Mouse (Mus musculus) naive thymus-derived CD4-positive, alpha-beta T cell, adult 5 months (primary cell): ENCODE measurements around the gene Matk. TPM values are rescaled to one million over a fixed set of nuclear protein-coding genes. Genes with fewer than 3 reads are reported as not detected.

Experiments
- polyA plus RNA-seq: library from polyadenylated mRNA; unstranded; fragments of 100-300 nt; shearing (Covaris generic); gene quantifications from one replicate; pipeline ENCODE4 v1.2.1, GENCODE M21; 2017

Gene Matk
- 35.8 TPM for polyA plus RNA-seq

DNA sequence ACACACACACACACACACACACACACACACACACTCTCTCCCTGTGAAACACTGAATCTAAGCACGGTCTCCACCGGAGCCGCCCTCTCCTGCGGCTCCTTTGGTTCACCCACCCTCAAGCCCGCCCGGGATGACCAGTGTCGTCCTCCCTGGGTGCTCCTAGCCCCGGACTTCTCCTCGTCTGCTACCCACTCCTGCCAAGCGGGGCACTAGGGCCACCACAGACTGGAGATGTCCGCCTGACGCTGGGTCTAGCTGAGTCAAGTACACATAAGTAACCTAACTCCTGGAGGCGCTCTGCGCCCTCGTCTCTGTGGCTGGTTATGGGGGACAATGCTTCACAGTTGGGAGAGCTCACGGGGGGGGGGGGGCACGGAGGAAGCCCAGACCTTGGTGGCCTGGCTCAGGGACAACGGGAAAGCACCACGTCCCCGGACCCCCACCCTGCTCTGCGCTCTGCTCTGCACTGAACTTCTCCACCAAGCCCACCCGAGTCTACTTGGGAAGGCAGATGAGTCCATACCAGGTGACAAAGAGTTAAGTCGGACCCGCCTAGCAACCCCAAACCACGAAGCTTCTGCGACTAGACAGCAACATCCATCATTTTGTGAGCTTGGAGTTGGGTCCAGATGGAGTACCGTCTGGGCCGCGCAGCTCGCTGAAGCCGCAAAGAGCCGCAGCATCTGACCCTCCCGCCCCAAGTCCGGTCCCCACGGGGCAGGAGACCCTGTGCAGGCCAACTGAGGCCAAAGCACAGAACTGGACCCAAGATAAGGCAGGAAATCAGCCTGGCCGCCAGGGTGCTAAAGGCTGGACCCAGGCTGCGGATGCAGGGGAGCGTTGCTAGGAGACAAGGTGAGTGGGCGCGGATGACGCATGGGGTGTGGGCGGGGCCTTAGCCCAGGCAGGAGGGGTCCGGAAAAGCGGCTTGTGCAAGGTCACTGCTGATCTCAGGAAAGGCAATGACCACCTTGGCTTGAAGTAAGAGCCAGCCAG, at the start of gene Matk:
Gene Matk (plus strand): TSS at position 512 of the 996 bp plus-strand sequence.

DNA sequence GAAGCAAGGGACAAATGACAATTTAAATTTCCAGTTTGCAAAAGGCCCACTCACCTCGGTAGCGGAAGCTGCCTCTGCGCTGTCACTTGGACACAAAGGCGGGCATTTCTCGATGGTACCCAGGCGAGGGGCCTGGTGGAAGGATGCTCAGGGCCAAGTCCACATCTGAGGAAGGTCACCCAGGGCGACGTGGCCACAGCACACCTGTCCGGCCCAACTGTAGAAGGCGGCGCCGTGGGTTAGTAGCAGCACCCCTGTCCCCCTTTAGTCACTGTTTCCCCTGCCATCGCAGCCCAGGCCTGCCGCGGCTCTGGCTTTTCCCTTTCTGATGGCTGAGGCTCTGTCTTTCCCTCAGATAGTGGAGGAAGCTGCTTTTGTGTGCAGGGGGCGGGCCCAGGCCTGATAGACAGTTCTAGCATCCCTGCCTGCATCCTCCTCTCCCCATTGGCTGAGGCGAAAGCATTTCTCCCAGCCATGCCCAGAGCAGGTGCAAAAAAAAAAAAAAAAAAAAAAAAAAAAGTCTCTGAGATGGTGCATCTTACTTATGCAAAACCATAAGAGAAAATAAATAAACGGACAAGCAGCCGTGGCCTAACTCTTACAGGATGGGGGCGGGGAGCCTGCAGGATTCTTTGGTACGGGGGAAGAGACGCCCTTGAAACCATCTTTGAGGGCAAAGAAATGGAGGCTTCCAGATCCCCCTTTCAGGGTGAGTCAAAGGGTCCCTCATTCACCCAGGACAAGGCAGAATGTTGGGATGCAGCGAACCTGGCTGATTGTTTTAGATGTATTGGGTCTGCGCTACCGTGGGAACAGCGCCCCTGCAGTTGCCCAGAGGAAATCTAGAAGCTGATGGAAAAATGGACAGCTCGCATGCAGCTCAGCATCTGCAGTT, 22.1 kb upstream of the Matk start, which contains the start of gene Atcay:
Gene Atcay (minus strand): TSS at position 396 of the 895 bp plus-strand sequence.

GRCm38 (mm10) chr10:81232580-81233225, 20.0 kb upstream of the Matk start, which contains the start of gene Zfr2:
Zfr2 (plus strand) TSS chr10:81233155.

GRCm38 (mm10) chr10:81266211-81267105, 13.7 kb downstream of the Matk start, which contains the start of the genes Mrpl54 and Apba3:
Mrpl54 (minus strand) TSS chr10:81266934.
Apba3 (plus strand) TSS chr10:81266960.

DNA sequence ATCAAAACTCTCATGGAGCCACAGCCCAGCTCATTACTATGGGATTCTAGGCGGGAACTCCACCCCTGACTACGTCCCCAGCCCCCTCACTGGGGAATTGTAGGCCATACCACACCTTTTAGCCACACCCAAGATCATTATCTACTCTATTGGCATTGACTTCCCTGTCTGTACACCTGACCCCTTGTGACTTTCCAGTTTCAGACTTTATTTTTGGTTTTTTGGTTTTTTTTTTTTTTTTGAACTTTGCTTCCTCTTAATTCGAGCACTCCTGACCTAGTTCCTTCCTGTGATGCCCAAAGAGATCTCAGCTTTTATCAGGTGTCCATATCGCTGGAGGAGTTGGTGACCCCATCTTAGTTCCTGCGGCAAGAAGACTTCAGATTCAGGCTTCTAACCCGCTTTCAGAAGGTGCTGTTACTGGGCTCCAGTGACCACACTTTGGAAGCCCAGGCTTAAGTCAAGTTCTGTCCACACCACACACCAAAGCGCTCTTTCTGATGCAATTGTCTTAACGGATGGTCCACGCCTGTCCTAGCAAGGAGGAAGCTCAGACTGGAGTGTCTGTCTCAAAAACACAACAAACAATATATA, 38.9 kb downstream of the Matk start, which contains the start of gene Tjp3:
Gene Tjp3 (minus strand): TSS at position 71 of the 594 bp plus-strand sequence.

GRCm38 (mm10) chr10:81292554-81293333, 40.0 kb downstream of the Matk start, which contains the start of gene Pip5k1c:
Pip5k1c (plus strand) TSS chr10:81292963.

Other genes starting within 250 kb of the Matk start
- not detected for gene Gng7, start 238.0 kb upstream of the Matk start, polyA plus RNA-seq
- gene Diras1, start 227.3 kb upstream of the Matk start, polyA plus RNA-seq = not detected
- 14.7 TPM for gene Slc39a3, start 215.5 kb upstream of the Matk start, polyA plus RNA-seq
- 68.7 TPM for gene Sgta, start 192.8 kb upstream of the Matk start, polyA plus RNA-seq
- 6.5 TPM for gene Thop1, start 182.9 kb upstream of the Matk start, polyA plus RNA-seq
- not detected for gene Creb3l3, start 154.1 kb upstream of the Matk start, polyA plus RNA-seq
- gene Map2k2, start 147.0 kb upstream of the Matk start, polyA plus RNA-seq = 160 TPM
- gene Zbtb7a, start 117.7 kb upstream of the Matk start, polyA plus RNA-seq = 68.2 TPM
- 41.3 TPM for gene Pias4, start 85.0 kb upstream of the Matk start, polyA plus RNA-seq
- 1,105 TPM for gene Eef2, start 76.3 kb upstream of the Matk start, polyA plus RNA-seq
- gene Dapk3, start 69.9 kb upstream of the Matk start, polyA plus RNA-seq = 83.9 TPM
- gene 4930442H23Rik, start 69.1 kb upstream of the Matk start, polyA plus RNA-seq = 0.39 TPM
- gene Nmrk2, start 50.9 kb upstream of the Matk start, polyA plus RNA-seq = not detected
- gene Atcay, start 22.1 kb upstream of the Matk start, polyA plus RNA-seq = 0.21 TPM
- 4.1 TPM for gene Zfr2, start 19.8 kb upstream of the Matk start, polyA plus RNA-seq
- gene Mrpl54, start 14.0 kb downstream of the Matk start, polyA plus RNA-seq = 119 TPM
- gene Apba3, start 14.0 kb downstream of the Matk start, polyA plus RNA-seq = 42.8 TPM
- 11.2 TPM for gene Tjp3, start 38.6 kb downstream of the Matk start, polyA plus RNA-seq
- gene Pip5k1c, start 40.0 kb downstream of the Matk start, polyA plus RNA-seq = 105 TPM
- 70.7 TPM for gene Cactin, start 68.2 kb downstream of the Matk start, polyA plus RNA-seq
- gene Tbxa2r, start 75.8 kb downstream of the Matk start, polyA plus RNA-seq = 43.5 TPM
- gene Gipc3, start 90.3 kb downstream of the Matk start, polyA plus RNA-seq = not detected
- 26.7 TPM for gene Hmg20b, start 97.5 kb downstream of the Matk start, polyA plus RNA-seq
- 4.4 TPM for gene Mfsd12, start 104.6 kb downstream of the Matk start, polyA plus RNA-seq
- gene 4930404N11Rik, start 112.9 kb downstream of the Matk start, polyA plus RNA-seq = 0.62 TPM
- 40.3 TPM for gene Fzr1, start 125.6 kb downstream of the Matk start, polyA plus RNA-seq
- 50.0 TPM for gene Dohh, start 131.5 kb downstream of the Matk start, polyA plus RNA-seq
- gene Gm48551, start 131.5 kb downstream of the Matk start, polyA plus RNA-seq = 2.8 TPM
- 0.90 TPM for gene Gm48552, start 136.1 kb downstream of the Matk start, polyA plus RNA-seq
- gene Smim24, start 140.1 kb downstream of the Matk start, polyA plus RNA-seq = 1.7 TPM
- 16.5 TPM for gene Nfic, start 202.7 kb downstream of the Matk start, polyA plus RNA-seq
- not detected for gene Celf5, start 229.8 kb downstream of the Matk start, polyA plus RNA-seq
- 154 TPM for gene Ncln, start 243.5 kb downstream of the Matk start, polyA plus RNA-seq
- 94.7 TPM for gene S1pr4, start 247.2 kb downstream of the Matk start, polyA plus RNA-seq